Mouse (Mus musculus) cerebellum, postnatal 4 days (tissue): Measurements from ENCODE around the gene Mcidas.
A peak's percentile ranks its signal among the peaks of the same experiment; 100 is the strongest.

ENCODE experiments used
- DNase-seq, 2 experiments: peaks; one replicate each; pipeline ENCODE4 v3.0.0; 2022; ENCODE audit warnings: low spot score in 2 of 2, mixed read lengths in 1 of 2

The Mcidas gene

DNA sequence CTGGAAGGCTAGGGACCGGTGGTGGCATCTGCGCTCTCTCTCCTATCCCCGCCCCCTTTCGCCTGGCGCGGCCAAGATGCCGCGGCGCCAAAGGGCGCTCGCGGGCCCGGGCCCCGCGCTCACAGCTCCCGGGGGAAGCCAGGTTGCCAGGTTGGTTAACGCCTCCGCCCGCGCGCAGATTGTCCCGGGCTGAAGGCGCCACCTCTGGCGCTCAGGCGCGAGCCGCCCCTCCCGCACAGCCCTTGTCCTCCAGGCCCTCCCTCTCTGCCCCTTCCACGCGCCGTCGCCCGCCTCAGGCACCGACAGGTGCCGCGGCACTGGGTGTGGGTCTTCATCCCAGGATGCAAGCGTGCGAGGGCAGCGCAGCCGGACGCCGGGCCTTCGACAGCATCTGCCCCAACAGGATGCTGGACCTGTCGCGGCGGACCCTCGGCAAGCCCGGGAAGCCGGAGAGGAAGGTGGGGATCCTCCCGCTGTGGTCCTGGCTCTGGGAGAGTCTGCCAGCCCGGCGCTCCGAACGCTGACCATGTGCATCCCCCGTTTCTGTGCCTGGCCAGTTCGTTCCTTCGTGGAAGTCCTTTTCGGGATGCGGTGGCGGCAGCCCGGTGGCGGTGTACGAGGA lies at the start of gene Mcidas:
Mcidas (plus strand) TSS at position 315 of the 622 bp plus-strand sequence.
- peak in 1 of 2 experiments; percentile 27 for DNase-seq

DNA sequence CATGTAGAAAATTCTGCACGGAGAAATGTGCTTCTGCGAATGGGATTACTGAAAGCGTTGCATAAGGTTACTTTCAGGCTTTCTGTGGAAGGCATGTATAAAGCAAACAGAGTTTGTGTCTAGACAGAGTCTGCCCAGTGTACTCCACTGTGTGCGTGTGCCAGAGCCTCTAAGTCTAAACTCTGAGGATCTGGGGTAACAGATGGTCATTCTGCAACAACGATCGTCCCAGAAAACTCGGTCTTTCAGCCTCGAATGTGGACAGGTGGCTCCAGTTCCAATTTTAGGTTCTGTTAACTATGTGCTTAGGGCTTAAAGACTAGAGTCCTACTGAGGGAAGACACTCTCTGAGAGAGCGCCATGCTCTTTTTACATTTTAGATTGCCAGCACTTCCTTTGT lies 48.3 kb upstream of the Mcidas start:
- DNase-seq, result no peak

DNA sequence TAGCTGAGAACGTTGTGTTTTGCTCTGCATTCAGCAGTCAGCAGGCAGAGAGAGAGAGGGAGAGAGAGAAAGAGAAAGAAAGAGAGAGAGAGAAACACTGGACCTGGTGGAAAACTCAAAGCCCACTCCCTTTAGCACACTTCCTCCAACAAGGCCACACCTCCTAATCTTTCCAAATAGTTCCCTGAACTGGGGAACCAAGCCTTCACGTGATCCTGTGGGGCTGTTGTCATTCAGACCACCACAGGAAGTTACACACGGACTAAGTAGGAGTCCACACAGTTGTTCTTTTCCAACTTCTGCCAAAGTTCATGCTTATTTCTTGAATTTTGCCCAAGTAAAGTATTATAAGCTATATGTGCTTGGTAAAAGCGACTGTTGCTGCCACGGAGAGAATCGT lies 47.7 kb upstream of the Mcidas start:
- DNase-seq, result no peak

DNA sequence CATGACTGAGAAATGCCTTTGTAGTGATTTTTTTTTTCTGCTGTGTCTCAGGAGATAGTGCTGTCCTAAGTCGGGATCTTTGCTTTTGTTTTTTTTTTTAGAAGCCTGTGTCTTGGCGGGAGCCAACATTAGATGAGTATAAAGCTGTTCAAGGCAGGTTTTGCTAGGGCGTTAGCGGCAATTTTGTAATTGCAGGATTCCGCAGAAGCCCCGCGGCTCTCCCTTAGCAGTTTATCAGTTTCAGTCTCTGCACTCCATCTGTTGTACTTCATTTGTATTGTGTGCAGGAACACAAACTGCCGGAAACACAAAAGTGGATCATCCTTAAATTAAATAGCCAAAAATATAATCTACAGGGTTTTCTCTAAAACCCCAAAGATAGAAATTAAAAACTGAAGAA lies 39.6 kb upstream of the Mcidas start:
- no peak for DNase-seq

DNA sequence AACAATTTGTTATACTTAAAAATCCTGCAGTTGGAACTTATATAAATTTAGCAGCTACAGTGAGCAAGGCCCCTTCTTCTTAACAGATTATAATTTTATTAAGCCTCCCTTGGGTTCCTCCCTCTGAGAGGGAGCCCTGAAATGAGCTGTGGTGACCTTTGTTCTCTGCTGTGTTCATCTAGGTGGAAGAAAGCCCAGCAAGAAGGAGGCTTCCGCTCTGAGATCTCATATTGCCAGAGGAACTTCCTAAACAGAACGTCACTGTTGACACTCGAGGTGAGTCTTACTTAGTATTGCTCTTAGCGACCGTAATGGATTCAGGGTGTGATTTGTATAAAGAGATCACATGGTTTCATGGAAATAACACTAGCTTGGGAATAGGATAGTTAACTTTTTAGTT lies 30.6 kb upstream of the Mcidas start:
- DNase-seq, result no peak

DNA sequence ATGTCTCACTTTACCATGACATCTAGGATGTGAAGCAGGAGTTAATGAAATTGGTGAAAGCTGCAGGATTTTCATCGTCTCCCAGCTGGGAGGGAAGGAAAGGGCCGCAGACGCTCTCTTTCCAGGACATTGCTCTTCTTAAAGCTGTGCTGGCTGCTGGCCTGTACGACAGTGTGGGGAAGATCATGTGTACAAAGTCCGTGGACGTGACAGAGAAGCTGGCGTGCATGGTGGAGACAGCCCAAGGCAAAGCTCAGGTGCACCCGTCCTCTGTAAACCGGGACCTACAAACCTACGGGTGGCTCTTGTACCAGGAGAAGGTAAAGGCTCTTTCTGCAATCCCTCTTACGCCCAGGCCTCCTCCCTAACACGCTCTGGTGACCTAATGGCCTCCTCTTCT lies 29.2 kb upstream of the Mcidas start:
- no peak for DNase-seq

DNA sequence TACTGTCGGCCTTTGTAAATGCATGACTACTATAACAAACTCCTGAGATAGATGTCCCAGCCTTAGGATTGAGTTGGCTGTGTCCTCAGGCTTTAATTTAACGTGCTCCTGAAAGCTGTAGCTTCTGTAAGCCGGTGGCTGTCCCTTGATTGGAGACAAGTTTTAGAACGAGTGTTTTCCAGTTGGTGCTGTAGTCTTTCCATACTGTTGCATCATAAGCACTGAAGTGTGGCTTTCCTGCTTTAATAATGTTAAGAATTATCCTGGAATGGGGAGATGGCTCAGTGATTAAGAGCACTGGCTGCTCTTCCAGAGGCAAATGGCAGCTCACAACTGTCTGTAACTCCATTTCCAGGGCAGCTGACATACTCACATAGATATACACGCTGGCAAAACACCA lies 26.4 kb upstream of the Mcidas start:
- no peak for DNase-seq

DNA sequence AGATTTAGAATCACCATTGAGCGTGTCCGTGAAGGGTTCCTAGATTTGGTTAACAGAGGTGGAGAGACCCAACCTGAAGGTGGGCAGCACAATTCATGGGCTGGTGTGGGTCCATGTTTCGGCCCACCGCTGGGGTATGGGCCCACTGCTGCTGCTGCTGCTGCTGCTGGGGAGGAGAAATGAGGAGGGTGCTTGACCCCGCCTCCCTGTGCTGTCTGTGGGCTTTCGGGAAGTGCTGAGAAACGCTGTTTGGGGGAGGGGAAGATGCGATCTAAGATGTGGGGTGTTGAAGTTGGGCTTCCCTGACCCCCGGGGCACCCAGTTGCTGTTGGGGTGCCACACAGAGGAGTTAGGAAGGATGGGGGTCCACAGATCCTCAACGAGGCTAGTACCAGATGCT lies 16.9 kb upstream of the Mcidas start:
- DNase-seq, result no peak

DNA sequence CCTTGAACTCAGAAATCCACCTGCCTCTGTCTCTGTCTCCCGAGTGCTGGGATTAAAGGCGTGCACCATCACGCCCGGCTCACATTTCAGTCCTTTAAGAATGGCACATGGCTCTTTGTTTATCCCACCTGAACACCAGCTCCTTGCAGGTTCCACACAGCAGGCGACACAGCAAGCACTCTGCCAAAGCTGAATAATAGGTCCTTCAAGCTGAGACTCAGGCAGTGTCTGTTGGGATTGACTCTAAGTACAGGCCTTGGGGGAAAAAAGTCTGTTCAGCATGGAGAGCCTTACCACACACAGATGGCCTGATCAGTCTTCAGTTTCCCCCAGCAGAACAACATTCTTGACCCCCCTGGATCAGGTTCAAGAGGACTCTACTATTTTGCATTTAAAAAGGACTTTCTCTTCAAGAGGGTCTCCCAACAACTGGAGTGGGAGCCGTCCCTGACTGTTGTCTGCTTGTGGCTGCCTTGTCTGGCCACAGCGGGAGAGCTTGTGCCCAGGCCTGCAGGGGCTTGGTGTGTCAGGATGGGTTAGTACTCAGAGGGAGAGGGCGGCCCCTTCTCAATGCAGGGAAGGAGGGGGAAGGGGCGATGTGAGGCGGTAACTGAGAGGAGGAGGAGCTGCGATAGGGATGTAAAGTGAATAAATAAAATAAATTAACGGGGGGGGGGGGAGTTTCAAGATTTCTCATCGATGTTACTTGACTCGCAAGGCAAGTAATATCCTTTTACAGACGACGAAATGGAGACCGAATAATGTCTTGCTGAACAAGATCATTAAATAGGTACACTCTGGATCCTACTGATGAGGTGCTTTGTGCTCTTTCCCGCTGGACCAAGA lies 7.8 kb upstream of the Mcidas start:
- no peak for DNase-seq

DNA sequence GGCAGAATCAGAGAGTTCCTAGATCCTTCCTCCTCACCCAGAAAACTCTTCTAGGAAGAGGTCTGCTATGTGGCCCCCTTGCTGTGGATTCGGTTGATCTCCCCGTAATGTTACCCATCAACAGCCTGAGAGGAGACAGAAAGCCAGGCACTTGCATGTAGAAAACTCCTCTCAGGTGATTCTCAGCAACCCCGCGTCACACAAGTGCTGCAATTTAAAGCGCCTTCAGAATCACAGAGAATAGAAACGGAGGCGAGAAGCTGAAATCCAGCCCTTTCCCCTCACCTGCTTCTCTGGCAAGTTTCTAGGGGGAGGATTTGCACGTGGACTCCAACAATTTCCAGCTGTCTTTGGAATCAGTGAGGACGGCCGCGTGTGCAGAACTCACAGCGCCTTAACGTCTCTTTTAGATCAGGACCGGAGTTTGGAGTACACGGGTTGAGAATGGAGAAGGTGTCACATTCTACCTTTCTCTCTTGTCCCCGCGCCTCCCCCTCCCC lies 7.1 kb upstream of the Mcidas start:
- no peak for DNase-seq

DNA sequence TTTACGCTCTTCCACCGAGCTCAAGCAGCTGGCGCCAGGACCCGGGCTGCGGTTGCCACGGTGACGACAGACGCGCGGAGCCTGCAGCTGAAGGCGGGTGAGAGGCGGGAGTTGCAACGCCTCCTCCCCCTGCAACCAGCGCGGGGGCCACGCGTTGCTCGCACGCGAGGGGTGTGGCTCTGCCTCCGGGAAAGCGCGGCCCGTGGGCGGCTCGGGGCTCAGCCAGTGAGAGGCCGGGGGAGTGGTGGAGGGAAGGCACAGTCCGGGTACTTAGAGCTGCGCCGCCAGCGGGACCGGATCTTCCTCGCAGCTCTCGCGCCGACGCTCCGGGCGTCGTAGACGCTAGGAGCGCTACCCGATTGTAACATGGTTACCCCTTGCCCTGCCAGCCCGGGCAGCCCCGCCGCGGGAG lies 6.1 kb upstream of the Mcidas start, which contains the start of gene Ccno:
Ccno (plus strand) TSS at position 271 of the 412 bp plus-strand sequence.
- peak; percentile 80 to 86 for DNase-seq

DNA sequence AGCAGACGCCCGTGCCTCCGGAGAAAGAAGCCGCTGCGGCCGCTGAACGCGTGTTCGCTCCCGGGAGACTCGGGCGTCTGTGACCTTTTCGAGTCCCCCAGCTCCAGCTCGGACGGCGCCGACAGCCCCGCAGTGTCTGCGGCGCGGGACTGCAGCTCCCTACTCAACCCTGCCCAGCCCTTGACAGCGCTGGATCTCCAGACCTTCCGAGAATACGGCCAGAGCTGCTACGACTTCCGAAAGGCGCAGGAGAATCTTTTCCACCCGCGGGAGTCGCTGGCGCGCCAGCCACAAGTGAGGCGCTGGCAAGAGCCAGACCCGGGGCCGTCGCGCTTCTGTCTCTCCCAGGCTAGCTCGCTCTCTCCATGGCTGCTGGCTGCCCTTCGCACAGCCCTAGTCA lies 5.7 kb upstream of the Mcidas start:
- no peak for DNase-seq

DNA sequence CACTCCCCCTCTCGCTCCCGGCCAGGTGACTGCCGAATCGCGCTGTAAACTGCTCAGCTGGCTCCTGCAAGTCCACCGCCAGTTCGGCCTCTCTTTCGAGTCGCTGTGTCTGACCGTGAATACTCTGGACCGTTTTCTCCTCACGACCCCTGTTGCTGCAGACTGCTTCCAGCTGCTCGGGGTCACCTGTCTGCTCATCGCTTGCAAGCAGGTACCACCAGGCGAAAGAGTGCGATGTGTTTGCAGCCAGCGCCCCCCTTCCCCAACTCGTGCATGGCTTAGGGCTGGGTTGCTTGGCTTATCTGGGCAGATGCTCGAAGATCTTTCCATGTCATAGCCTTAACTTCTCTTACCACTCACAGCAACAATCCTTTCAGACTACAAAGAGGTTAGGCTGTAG lies 4.8 kb upstream of the Mcidas start:
- no peak for DNase-seq

DNA sequence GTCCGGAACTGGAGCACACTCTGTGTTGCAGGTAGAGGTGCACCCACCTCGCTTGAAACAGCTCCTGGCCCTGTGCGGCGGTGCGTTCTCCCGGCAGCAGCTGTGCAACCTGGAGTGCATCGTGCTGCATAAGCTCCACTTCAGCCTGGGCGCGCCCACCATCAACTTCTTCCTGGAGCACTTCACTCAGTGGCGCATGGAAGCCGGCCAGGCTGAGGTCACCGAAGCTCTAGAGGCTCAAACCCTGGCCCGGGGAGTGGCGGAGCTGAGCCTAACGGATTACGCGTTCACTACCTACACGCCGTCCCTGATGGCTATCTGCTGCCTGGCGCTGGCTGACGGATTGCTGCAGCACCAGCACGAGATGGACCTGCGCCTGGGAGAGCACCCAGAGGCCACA lies 4.1 kb upstream of the Mcidas start:
- no peak for DNase-seq

DNA sequence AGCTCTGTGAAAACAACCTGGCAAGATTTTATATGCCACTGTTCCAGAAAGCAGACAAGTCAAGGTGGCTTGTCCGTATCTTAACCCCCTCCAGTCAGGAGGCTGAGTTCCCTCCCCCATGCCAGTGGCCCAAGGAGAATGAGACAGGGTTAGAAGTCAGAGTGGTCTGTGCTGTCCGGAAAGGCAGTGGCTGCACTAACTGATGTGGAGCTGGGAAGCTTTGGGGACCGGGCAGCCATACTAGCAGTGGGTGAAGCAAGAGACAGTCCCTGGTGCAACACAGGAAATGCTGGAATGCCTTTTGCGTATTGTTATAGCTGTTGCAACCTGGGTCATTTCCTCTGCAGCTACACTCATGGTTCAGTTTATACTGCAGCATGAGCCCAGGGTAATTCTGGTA lies 3.3 kb upstream of the Mcidas start:
- DNase-seq, result no peak

DNA sequence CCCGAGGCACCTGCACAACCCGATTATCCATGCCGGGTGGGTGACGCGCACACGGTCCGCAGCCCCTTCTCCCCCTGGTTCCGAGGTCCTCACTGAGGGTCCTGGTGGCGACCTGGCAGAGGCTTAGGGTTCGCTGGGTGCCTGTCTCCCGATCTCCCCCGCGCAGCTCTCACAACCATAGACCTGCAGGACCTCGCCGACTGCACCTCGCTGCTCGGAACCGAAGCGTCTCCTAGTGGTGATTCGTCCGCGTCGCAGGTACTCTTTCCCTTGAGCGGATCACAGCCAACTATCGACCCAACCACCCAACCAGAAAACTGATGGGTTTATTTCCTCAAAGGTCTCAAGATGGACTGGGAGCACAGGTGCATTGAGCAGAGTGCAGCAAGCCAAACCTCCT lies 546 bp downstream of the Mcidas start:
- DNase-seq, result peak in 1 of 2 experiments; percentile 67

DNA sequence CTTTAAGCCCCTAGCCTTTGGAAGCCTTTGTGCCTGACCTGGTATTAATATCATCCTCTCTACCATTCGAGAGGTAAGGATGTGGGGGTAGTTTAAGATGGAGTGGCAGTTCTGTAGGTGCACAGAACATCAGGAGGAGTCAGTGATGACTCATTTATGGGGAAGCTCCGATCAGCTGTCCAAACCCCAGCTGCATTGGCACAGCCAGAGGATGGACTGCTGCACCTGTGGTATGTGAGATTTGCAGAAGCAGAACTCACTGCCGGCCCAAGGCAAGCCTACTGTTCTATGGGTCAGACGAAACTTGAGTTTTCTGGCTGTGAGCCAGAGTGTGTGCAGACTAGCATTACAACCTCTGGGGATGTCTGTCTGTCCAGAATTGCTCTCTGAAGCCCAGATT lies 2.8 kb downstream of the Mcidas start:
- no peak for DNase-seq

DNA sequence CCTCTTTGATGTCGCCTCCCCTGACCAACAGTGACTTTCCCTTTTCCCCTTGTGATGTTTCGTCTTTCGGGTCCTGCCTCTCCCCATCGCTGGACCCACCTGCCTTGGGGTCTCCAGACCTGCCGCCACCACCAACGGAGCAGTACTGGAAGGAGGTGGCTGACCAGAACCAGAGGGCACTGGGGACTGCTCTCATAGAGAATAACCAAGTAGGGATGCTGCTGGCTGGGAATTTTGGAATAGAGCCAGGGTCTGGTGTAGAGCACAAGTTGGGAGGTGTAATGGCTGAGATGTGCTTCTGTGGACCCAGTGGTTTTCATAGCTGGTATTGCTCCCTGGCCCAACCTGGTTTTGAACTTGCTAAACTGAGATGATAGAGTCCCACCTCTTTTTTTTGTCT lies 3.7 kb downstream of the Mcidas start:
- no peak for DNase-seq

DNA sequence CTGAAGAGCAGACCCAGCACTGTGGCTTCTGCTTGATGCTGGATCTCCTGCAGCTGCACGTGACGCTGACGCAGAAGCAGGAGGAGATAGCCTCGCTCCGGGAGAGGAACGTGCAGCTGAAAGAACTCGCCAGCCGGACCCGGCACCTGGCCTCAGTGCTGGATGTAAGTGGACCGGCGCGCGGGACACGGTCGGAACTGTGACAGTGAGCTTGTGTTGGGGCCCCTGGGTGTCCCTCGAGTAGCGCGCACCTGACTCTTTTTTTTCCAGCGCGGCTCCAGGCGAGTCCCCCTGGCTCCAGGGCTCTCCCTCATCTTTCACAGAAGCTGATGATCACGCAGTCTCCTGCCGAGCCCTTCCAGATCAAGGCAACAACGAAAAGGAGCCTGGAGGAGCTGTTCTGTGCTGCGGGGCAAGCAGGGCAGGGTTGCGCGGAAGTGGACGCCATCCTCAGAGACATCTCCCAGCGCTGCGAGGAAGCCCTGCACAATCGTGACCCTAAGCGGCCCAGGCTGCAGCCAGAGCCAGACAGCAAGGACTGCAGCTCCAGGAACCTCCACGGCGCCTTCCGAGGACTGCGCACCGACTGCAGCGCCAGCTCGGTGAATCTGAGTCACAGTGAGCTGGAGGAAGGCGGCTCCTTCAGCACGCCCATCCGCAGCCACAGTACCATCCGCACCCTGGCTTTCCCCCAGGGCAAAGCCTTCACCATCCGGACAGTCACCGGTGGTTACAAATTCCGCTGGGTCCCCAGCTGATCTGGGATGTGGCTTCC lies 5.0 kb downstream of the Mcidas start:
- DNase-seq, result no peak

DNA sequence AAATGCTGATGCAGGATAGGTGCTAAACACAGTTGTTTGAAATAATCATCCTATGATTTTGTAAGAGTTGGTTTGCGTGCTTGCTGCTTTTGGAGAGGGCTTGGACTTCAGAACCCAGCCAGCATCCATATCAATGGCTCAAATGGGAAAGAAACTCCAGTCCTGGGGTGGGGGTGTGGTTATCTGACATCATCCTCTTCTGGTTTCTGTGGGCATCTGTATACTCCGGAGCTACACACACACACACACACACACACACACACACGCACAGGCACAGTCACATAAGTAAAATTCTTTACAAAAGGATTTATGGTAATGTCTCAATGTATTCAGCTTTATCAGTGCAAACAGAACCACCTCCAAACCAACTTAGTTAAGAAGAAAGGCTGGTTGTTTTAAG lies 6.4 kb downstream of the Mcidas start:
- no peak for DNase-seq

DNA sequence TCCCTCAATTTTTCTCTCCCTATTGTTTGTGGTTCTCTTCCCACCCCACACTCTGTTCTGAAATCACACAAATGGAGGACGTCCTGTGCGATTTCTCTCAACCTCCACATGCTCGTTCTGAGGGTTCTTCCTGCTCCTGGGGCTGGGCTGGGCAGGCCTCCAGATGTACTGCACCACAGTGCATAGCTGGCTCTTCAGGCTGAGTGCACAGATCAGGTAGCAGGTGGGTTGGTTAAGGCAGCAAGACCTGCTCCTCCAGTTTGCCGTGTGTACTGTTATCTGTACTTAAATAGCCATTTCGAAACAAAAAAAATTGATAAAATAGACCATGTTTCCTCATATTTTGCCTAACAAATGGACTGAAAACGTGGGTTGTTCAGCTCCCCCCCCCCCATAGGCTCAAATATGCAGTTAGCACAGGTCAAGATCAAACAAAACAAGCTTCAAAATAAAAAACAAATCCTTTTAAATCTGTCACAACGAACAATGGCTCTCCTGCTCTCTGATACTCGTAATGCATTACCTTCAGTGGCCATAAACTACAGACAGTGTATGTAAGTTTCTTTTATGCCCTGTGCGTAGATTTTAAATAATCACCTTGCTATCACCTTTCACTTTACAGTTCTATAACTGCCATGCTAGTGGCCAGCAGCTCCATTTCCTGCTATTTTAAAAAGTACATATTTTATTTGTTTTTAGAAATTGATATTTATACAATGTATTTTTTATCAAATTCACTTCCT lies 7.1 kb downstream of the Mcidas start:
- no peak for DNase-seq

DNA sequence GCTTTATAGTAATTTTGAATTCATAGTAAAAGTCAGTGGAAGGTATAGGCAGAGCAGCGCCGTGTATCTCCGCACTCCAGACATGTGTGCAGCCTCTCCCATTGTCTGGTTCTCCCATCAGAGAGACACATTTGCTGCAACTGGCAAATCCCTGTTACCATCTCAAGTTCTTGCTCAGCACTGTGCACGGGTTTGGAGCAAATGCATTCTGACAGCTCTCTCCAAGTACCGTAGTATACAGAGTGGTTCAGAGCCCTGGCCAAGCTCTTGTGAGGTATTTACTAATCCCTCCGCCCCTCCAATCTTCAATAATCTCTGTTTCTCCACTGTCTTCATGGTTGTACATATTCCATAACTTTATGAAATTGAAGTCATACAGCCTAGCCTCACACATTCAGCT lies 19.0 kb downstream of the Mcidas start:
- DNase-seq, result no peak
